Mouse (Mus musculus) induced T-regulatory cell, adult 2 months (primary cell): ENCODE results near the gene Rab28.
A peak's percentile ranks its signal among the peaks of the same experiment; 100 is the strongest.
"Not testable (repeated sequence)": the region's sequence is repeated elsewhere in the genome, so short reads cannot be mapped to it uniquely, and the experiment has no call there.

ENCODE experiments used
- DNase-seq: peaks from one replicate; pipeline ENCODE4 v3.0.0-alpha.2; 2012; ENCODE audit warnings: low read depth

The Rab28 gene

GRCm38 (mm10) chr5:41708051-41708630, at the start of gene Rab28:
TSS of gene Rab28 (minus strand) at chr5:41708157.
- DNase-seq: peak; percentile 99

GRCm38 (mm10) chr5:41757338-41757737, 49.4 kb upstream of the Rab28 start:
- DNase-seq: no peak

- no peak for DNase-seq
These were observed 48.4 kb upstream of the Rab28 start for GRCm38 (mm10) chr5:41756396-41756795.

GRCm38 (mm10) chr5:41755373-41755960, 47.5 kb upstream of the Rab28 start:
- DNase-seq: no peak

- DNase-seq: no peak
These were observed 46.9 kb upstream of the Rab28 start for GRCm38 (mm10) chr5:41754836-41755235.

GRCm38 (mm10) chr5:41754226-41754775, 46.3 kb upstream of the Rab28 start:
- DNase-seq: no peak

- DNase-seq: no peak
These were observed 44.8 kb upstream of the Rab28 start for GRCm38 (mm10) chr5:41752721-41753120.

GRCm38 (mm10) chr5:41744898-41745780, 37.2 kb upstream of the Rab28 start:
- DNase-seq: no peak

GRCm38 (mm10) chr5:41744234-41744633, 36.3 kb upstream of the Rab28 start:
- peak; percentile 27 for DNase-seq

GRCm38 (mm10) chr5:41738817-41739216, 30.9 kb upstream of the Rab28 start:
- DNase-seq: peak; percentile 16

- DNase-seq: no peak
These were observed 29.1 kb upstream of the Rab28 start for GRCm38 (mm10) chr5:41737039-41737438.

- DNase-seq: no peak
These were observed 19.1 kb upstream of the Rab28 start for GRCm38 (mm10) chr5:41727017-41727416.

- DNase-seq: no peak
These were observed 17.6 kb upstream of the Rab28 start for GRCm38 (mm10) chr5:41725573-41725972.

- DNase-seq: peak; percentile 53
These were observed 592 bp downstream of the Rab28 start for GRCm38 (mm10) chr5:41707115-41708015.

- no peak for DNase-seq
These were observed 1.2 kb downstream of the Rab28 start for GRCm38 (mm10) chr5:41706777-41707114.

- not testable (repeated sequence) for DNase-seq
These were observed 6.9 kb downstream of the Rab28 start for GRCm38 (mm10) chr5:41701085-41701484.

GRCm38 (mm10) chr5:41697958-41698357, 10.0 kb downstream of the Rab28 start:
- no peak for DNase-seq

GRCm38 (mm10) chr5:41685016-41685415, 22.9 kb downstream of the Rab28 start:
- no peak for DNase-seq

- no peak for DNase-seq
These were observed 24.0 kb downstream of the Rab28 start for GRCm38 (mm10) chr5:41683976-41684375.

GRCm38 (mm10) chr5:41666012-41666411, 41.9 kb downstream of the Rab28 start:
- DNase-seq: no peak

- DNase-seq: no peak
These were observed 71.2 kb downstream of the Rab28 start for GRCm38 (mm10) chr5:41636793-41637192.
